Mouse (Mus musculus) CD4-positive, CD25-positive, alpha-beta regulatory T cell (primary cell): ENCODE results near the gene Sobp. TPM values are rescaled to one million over a fixed set of nuclear protein-coding genes. Genes with fewer than 3 reads are reported as not detected.

ENCODE experiments used
- polyA plus RNA-seq: library from polyadenylated mRNA; unstranded; fragments of 100-300 nt; shearing (Covaris generic); gene quantifications from one replicate; pipeline ENCODE4 v1.2.1, GENCODE M21; 2017

Sobp gene
- polyA plus RNA-seq: 0.05 TPM

DNA sequence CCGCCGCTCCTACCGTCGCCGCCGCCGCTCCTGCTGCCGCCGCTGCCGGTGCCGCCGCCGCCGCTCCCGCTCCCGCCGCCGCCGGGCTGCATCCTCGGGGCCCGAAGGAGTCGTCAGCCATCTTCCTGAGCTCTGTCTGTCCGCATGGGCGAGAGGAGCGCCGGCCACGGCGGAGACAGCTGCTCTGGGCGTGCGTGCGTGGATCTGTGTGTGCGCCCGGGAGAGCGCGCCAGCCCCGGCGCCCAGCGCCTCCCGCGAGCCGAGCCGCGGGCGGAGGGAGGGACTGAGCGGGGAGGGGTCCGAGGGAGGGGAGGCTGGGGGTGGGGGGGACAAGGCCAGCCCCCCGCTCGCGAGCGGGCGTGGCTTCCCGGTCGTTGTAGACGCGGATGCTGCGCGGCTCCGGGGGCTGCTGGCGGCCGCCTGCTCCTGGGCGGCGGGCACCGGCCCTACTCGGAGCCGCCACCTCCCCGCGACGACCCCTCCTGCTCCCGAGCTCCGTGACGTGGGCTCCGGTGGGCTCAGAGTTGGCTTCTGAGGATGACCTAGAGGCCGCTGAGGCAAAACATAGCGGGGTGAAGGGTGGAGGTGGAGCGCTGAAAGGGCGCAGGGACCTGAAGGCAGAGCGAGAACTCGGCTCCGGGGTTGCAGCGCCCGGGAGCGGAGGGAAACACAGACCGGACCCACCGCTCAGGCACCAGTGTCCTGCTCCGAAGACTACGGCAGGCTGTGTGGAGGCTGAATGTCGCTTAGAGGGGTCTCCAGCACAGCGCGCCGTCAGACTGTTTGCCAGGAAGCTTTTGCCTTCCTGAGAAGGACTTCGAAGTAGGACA lies at the start of gene Sobp, which contains the start of gene 9030612E09Rik:
TSS of gene Sobp (minus strand) at position 205 of the 830 bp plus-strand sequence.
TSS of gene 9030612E09Rik (plus strand) at position 379 of the 830 bp plus-strand sequence.

DNA sequence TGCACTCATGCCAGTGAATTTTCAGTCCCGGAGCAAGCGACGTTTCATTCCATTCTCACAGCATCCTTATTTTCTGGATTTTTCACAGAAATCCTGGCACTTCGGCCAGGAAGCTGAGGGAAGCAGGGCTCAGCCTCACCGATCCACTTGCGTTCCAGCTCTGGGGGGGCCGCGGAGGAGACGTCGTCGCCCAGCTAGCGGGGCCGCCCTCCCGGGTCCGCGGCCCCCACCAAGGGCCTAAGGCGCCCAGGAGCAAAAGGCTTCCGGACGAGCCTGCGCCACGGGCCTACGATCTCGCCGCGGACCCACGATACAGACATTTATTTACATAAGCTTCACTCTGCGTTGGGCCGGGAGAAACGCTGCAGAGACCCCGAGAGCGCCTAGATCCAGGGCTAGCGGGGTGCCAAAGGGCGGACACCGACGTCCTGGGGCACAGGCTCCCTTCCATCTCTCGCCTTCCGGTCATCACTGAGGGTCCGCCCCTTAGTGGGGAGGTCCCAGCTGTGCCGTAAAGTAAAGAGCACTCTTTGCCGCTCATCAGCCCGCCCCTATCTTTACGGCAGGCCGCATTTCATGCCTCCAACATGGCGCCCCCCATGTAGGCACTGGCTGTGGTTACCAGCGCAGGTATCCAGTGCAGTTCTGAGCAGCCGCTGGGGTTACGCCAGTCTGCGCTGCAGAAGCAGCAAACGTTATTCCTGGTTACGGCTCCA lies 46.7 kb upstream of the Sobp start, which contains the start of gene Pdss2:
TSS of gene Pdss2 (plus strand) at position 577 of the 716 bp plus-strand sequence.

Other genes with a start within 250 kb of the Sobp start
- gene 9030612E09Rik, start 174 bp upstream of the Sobp start, polyA plus RNA-seq: not detected
- 10.8 TPM for gene Pdss2, start 47.0 kb upstream of the Sobp start, polyA plus RNA-seq